14 mouse cellular contexts compared by ENCODE assay signal in the genomic region with DNA sequence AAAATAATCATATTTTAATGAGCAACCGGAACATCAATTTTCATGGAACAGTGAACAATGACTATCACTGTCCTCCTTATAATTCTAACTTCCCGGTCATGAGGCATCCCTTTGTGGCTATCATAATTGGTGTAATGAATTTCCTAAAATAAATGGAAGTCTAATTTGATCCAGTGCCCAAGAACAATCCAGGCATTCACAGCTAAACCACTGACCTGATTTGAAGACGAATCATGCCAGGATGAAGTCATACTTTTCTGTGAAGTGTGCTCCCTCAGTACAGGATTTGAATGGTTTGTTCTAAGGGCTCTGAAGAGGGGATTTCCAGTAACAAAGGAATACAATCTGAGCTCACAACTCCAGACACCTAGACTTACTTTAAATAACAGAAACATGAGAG.
A peak's percentile ranks its signal among the peaks of the same experiment; 100 is the strongest.
DNase-seq lines count a peak whose midpoint lies in the region; ATAC-seq and TF ChIP-seq lines count a peak whose summit lies in the region.
"Had no signal": no experiment of that assay in that cellular context is flagged by ENCODE, and none has a peak within 500 bp of the region (broad histone marks: within the 10 kb centered on the region; RNA-seq: fewer than 3 reads in every experiment).

No protein-coding gene starts in this region.

- no peaks in the 10 kb centered on the region for H3K36me3 ChIP-seq in forebrain, postnatal 0 days (ENCODE audit: insufficient read depth)
- H3K36me3 ChIP-seq: liver, embryonic 15.5 days had no signal

- in situ Hi-C loops in Patski (cut with MboI; ENCODE audit: low pct_unique_long_range_greater_than_20kb): no loop called here

- no peak for TF ChIP-seq CTCF in Patski (IDR thresholded peaks at IDR 0.05)
- no peak for TF ChIP-seq CTCF in forebrain, postnatal 0 days (IDR thresholded peaks at IDR 0.05; ENCODE audit: low read depth)

- H3K9me3 ChIP-seq in forebrain, postnatal 0 days (ENCODE audit: low read length): no peaks in the 10 kb centered on the region
- H3K9me3 ChIP-seq: liver, embryonic 15.5 days had no signal

- DNase-seq in cerebellum, adult 9-11 months: peak; percentile 13
- no peak for DNase-seq in cerebellum, adult 11-12 months
- peak; percentile 32 for DNase-seq in layer of hippocampus, adult 9-11 months
- no peak for DNase-seq in layer of hippocampus, postnatal 25 days (ENCODE audit: extremely low spot score in 1 of 2, low spot score in 1 of 2)
- peak; percentile 83 for DNase-seq in Patski (ENCODE audit: low read depth, low spot score)
- DNase-seq in forebrain, postnatal 0 days: peak; percentile 3
- DNase-seq in kidney, adult 9 months: no peak
- DNase-seq: adrenal gland, postnatal 14 days; B cell, adult 2 months; gastrocnemius, adult 2 months; heart, postnatal 14 days; kidney, adult 18-20 months had no signal

- no peak overlapping the region for H3K27ac ChIP-seq in forebrain, postnatal 0 days (ENCODE audit: low read depth, low read length)
- H3K27ac ChIP-seq: gastrocnemius, adult 2 months; liver, embryonic 15.5 days had no signal

- ATAC-seq in Patski: peak; percentile 97
- peak; percentile 47; the same call in 1 of the 2 replicates for ATAC-seq in forebrain, postnatal 0 days
- no peak for ATAC-seq in megakaryocyte-erythroid progenitor cell, adult 5-6 weeks (replicated peaks; ENCODE audit: low FRiP score, low TSS enrichment, poor library complexity, severe bottlenecking)

- H3K4me3 ChIP-seq in forebrain, postnatal 0 days (ENCODE audit: low read depth, low read length): no peak overlapping the region
- H3K4me3 ChIP-seq: gastrocnemius, adult 2 months; liver, embryonic 15.5 days had no signal

- 26% methylated on average over 3 of the region's 3 CpGs for WGBS in forebrain, postnatal 0 days

- H3K4me1 ChIP-seq in forebrain, postnatal 0 days (ENCODE audit: insufficient read depth): no peaks in the 10 kb centered on the region
- H3K4me1 ChIP-seq: liver, embryonic 15.5 days had no signal

- POLR2A ChIA-PET in Patski (lab: Charles Lee): no interaction called here

- CTCF ChIA-PET in Patski (lab: Charles Lee): no interaction called here

- no peak overlapping the region for H3K9ac ChIP-seq in forebrain, postnatal 0 days
- H3K9ac ChIP-seq: liver, embryonic 15.5 days had no signal

- H3K27me3 ChIP-seq in Patski: no peaks in the 10 kb centered on the region
- no peaks in the 10 kb centered on the region for H3K27me3 ChIP-seq in forebrain, postnatal 0 days (ENCODE audit: insufficient read depth, low read length)
- H3K27me3 ChIP-seq: liver, embryonic 15.5 days had no signal

- no peak overlapping the region for H3K4me2 ChIP-seq in forebrain, postnatal 0 days (ENCODE audit: low read depth)
- H3K4me2 ChIP-seq: liver, embryonic 15.5 days had no signal

Comparison
In these comparisons a context has a peak if more than half of its experiments do, and no peak if none do; other contexts are left out.
1. DNase-seq: peak in cerebellum, adult 9-11 months (single experiment), layer of hippocampus, adult 9-11 months (single experiment), Patski (single experiment) and forebrain, postnatal 0 days (single experiment); none in cerebellum, adult 11-12 months (single experiment), layer of hippocampus, postnatal 25 days (0 of 2) and kidney, adult 9 months (single experiment).